Mouse (Mus musculus) CH12F3 (cell line): ENCODE measurements around the gene Gng2.
"Not testable (repeated sequence)": the region's sequence is repeated elsewhere in the genome, so short reads cannot be mapped to it uniquely, and the experiment has no call there.

Source experiments
- in situ Hi-C: fragments of 300-500 bp; cut with MboI; formaldehyde crosslinking; loops from 2 replicates; pipeline ENCODE4 v1.14.3; 2020; ENCODE audit warnings: low sequenced_read_pairs

Gene Gng2

GRCm38 (mm10) chr14:19867286-19867935 lies 110.0 kb downstream of the Gng2 start:
- in situ Hi-C loops = no loop called here

GRCm38 (mm10) chr14:19865121-19865520 lies 112.3 kb downstream of the Gng2 start:
- in situ Hi-C loops = not testable (repeated sequence)

- in situ Hi-C loops = no loop called here
Observed at GRCm38 (mm10) chr14:19861311-19862080, 115.9 kb downstream of the Gng2 start.

DNA sequence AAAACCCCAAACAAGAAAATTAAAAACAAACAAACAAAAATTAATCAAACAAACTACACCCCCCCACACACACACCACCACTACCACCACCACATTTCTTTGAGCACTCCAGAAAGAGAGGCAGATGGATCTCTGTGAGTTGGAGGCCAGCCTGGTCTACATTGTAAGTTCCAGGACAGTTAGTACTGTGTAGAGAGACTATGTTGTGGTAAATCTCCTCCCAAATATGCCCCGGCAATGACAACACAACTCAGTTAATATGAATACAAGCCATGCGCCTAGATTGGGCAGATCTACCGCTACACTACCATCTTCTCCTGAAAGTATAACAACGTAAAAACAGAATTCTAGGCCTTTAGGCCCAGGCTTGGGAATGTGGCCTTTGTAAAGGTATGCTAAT lies 117.1 kb downstream of the Gng2 start:
- in situ Hi-C loops = no loop called here

- in situ Hi-C loops = no loop called here
Observed at GRCm38 (mm10) chr14:19858808-19859776, 118.3 kb downstream of the Gng2 start.

DNA sequence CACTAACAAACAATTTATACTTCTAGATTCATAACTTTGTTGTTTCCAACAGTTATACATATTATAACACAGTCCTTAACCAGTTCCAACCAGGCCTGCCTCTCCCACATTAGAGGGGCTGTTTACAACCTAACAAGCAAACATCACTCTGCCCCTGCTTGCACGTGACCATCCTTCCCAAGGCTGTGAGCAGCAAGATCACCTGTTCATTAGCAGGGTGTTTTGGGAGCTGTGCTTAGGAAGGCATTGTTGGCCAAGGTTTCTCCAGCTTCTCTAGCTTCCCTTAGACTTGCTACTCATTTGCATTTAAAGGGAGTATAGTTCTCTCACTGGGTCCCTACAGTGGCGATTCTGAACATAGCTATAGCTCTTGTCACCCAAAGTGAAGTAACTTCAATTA lies 119.1 kb downstream of the Gng2 start:
- in situ Hi-C loops = no loop called here

GRCm38 (mm10) chr14:19853471-19853870 lies 124.0 kb downstream of the Gng2 start:
- in situ Hi-C loops = no loop called here

DNA sequence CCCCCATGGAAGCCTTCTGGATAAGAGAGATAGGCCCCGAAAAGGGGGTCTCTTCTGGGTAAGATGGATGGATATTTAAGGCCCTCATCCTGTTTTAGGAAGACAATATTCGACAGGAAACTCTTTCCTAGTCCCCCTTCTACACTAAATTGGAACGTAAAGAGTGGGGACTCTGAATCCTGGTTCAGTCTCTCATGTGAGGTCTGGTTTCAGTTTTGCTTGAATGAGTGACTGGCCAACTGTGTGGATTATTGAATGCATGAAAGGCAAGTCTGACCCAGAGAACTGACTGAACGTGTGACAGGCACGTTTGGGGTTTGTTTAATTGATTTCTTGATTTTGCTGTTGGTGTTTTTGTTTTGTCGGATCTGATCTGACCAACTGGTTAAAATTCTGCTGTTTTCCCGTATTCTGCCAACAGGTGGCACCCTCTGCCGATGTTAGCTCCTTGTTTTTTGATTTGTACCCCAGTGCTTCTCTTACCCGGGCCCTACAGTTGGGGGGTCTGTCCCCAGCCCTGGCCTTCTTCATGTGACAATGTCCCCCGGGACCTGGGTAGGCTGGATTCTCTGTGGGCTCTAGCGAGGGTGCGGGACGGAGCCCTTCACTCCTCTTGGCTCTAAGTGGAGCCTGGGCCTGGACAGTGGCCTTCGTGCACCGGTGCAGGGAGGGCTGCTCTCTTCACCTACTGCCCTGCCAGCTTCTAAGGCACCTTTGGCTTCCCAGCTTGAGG lies 137.7 kb downstream of the Gng2 start:
- in situ Hi-C loops = loop anchor here (10.0 kb wide), 1 partner anchor 235 kb away; no protein-coding TSS in a partner anchor

DNA sequence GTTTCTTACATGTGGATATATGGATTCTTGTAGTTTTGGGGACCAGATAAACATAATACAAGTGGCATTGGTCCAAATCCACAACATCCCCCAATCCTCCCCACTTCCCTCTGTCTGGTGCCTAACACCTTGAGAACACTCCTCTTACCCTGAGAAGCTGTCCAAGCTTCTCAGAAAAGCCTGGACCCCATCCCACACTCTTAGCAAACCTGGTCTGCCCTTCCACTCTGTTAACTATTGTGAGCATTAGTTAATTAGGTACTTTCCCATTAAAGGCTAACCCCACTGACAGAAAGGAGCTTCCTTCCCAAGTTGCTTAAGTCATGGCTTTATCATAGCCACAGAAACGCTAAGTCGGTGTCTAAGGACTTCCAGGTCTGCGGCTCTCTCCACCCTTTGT lies 141.1 kb downstream of the Gng2 start:
- in situ Hi-C loops = loop anchor here (10.0 kb wide), 1 partner anchor 239 kb away; no protein-coding TSS in a partner anchor

- in situ Hi-C loops = no loop called here
Observed at GRCm38 (mm10) chr14:19825481-19825880, 151.9 kb downstream of the Gng2 start.

GRCm38 (mm10) chr14:19823321-19824142 lies 153.9 kb downstream of the Gng2 start, which contains the start of gene Rtraf:
Gene Rtraf, minus strand, starts transcription at chr14:19823824.
- in situ Hi-C loops = loop anchor here (5.0 kb wide), 1 partner anchor 116 kb away; no protein-coding TSS in a partner anchor
